Mouse (Mus musculus): ENCODE data around the gene Sh2d1b2. TPM values are rescaled to one million over a fixed set of nuclear protein-coding genes. Genes with fewer than 3 reads are reported as not detected.

The Sh2d1b2 gene
- polyA plus RNA-seq, 1 experiment from 2014 or later = not detected

- Histone ChIP-seq H3K4me2 (peak overlapping the region; percentile 67), H3K27ac (ENCODE audit: low read depth, low read length) (no peak overlapping the region), H3K36me3 (ENCODE audit: control insufficient read depth, insufficient read depth, low read length) (no peaks in the 10 kb centered on the region), H3K9ac (ENCODE audit: low read depth, low read length) (peak overlapping the region; percentile 72), H3K27me3 (replicated peaks; ENCODE audit: control insufficient read depth, insufficient read depth, low read length) (no peaks in the 10 kb centered on the region), H3K4me3 (ENCODE audit: low read depth, low read length) (peak overlapping the region; percentile 69), H3K4me1 (replicated peaks; ENCODE audit: control insufficient read depth, insufficient read depth, low read length) (no peaks in the 10 kb centered on the region), H3K9me3 (ENCODE audit: control insufficient read depth, low read length) (no peaks in the 10 kb centered on the region)
- peak; percentile 10 for ATAC-seq (replicated peaks; ENCODE audit: low FRiP score)
- 28% methylated on average over 30 of the region's 30 CpGs for WGBS
- no peak for DNase-seq (ENCODE audit: low spot score)
Measured at GRCm38 (mm10) chr1:170254893-170255559, 22.5 kb downstream of the Sh2d1b2 start.

GRCm38 (mm10) chr1:170255560-170255910 is 23.0 kb downstream of the Sh2d1b2 start:
- H3K4me3 ChIP-seq (ENCODE audit: low read depth, low read length) = peak overlapping the region; percentile 69
- peak; percentile 94 for ATAC-seq (replicated peaks; ENCODE audit: low FRiP score)
- peak overlapping the region; percentile 72 for H3K9ac ChIP-seq (ENCODE audit: low read depth, low read length)
- H3K36me3 ChIP-seq (ENCODE audit: control insufficient read depth, insufficient read depth, low read length) = no peaks in the 10 kb centered on the region
- peak; percentile 83 for DNase-seq (ENCODE audit: low spot score)
- peak overlapping the region; percentile 67 for H3K4me2 ChIP-seq
- no peaks in the 10 kb centered on the region for H3K27me3 ChIP-seq (replicated peaks; ENCODE audit: control insufficient read depth, insufficient read depth, low read length)
- H3K27ac ChIP-seq (ENCODE audit: low read depth, low read length) = no peak overlapping the region
- H3K4me1 ChIP-seq (replicated peaks; ENCODE audit: control insufficient read depth, insufficient read depth, low read length) = no peaks in the 10 kb centered on the region
- no peaks in the 10 kb centered on the region for H3K9me3 ChIP-seq (ENCODE audit: control insufficient read depth, low read length)
- WGBS = 6% methylated on average over 32 of the region's 32 CpGs

GRCm38 (mm10) chr1:170270281-170270680 is 37.7 kb downstream of the Sh2d1b2 start:
- no peak overlapping the region for H3K4me2 ChIP-seq
- H3K9me3 ChIP-seq (ENCODE audit: control insufficient read depth, low read length) = peaks cover 3% of the 10 kb centered on the region
- DNase-seq (ENCODE audit: low spot score) (no peak), ATAC-seq (replicated peaks; ENCODE audit: low FRiP score) (no peak)
- no peak overlapping the region for H3K9ac ChIP-seq (ENCODE audit: low read depth, low read length)
- no peaks in the 10 kb centered on the region for H3K27me3 ChIP-seq (replicated peaks; ENCODE audit: control insufficient read depth, insufficient read depth, low read length)
- H3K4me3 ChIP-seq (ENCODE audit: low read depth, low read length) = no peak overlapping the region
- no peaks in the 10 kb centered on the region for H3K36me3 ChIP-seq (ENCODE audit: control insufficient read depth, insufficient read depth, low read length)
- no peak overlapping the region for H3K27ac ChIP-seq (ENCODE audit: low read depth, low read length)
- no peaks in the 10 kb centered on the region for H3K4me1 ChIP-seq (replicated peaks; ENCODE audit: control insufficient read depth, insufficient read depth, low read length)
- 75% methylated on average over 6 of the region's 6 CpGs for WGBS

- Histone ChIP-seq H3K9ac (ENCODE audit: low read depth, low read length) (no peak overlapping the region), H3K4me3 (ENCODE audit: low read depth, low read length) (no peak overlapping the region), H3K4me1 (replicated peaks; ENCODE audit: control insufficient read depth, insufficient read depth, low read length) (no peaks in the 10 kb centered on the region), H3K27ac (ENCODE audit: low read depth, low read length) (no peak overlapping the region), H3K4me2 (no peak overlapping the region), H3K27me3 (replicated peaks; ENCODE audit: control insufficient read depth, insufficient read depth, low read length) (no peaks in the 10 kb centered on the region), H3K9me3 (ENCODE audit: control insufficient read depth, low read length) (peaks cover 3% of the 10 kb centered on the region), H3K36me3 (ENCODE audit: control insufficient read depth, insufficient read depth, low read length) (no peaks in the 10 kb centered on the region)
- WGBS = 71% methylated on average over 4 of the region's 4 CpGs
- no peak for ATAC-seq (replicated peaks; ENCODE audit: low FRiP score)
- no peak for DNase-seq (ENCODE audit: low spot score)
Measured at GRCm38 (mm10) chr1:170270696-170271095, 38.1 kb downstream of the Sh2d1b2 start.

- Histone ChIP-seq H3K9me3 (ENCODE audit: control insufficient read depth, low read length) (no peaks in the 10 kb centered on the region), H3K36me3 (ENCODE audit: control insufficient read depth, insufficient read depth, low read length) (no peaks in the 10 kb centered on the region), H3K4me3 (ENCODE audit: low read depth, low read length) (no peak overlapping the region), H3K27ac (ENCODE audit: low read depth, low read length) (no peak overlapping the region), H3K4me2 (no peak overlapping the region), H3K9ac (ENCODE audit: low read depth, low read length) (no peak overlapping the region), H3K4me1 (replicated peaks; ENCODE audit: control insufficient read depth, insufficient read depth, low read length) (no peaks in the 10 kb centered on the region), H3K27me3 (replicated peaks; ENCODE audit: control insufficient read depth, insufficient read depth, low read length) (no peaks in the 10 kb centered on the region)
- DNase-seq (ENCODE audit: low spot score) (no peak), ATAC-seq (replicated peaks; ENCODE audit: low FRiP score) (no peak)
Measured at GRCm38 (mm10) chr1:170273252-170273651, 40.7 kb downstream of the Sh2d1b2 start.

- no peak for DNase-seq (ENCODE audit: low spot score)
- no peak within 1 kb of the TSS for H3K27ac ChIP-seq (ENCODE audit: low read depth, low read length)
- no peaks in the 10 kb centered on the region for H3K4me1 ChIP-seq (replicated peaks; ENCODE audit: control insufficient read depth, insufficient read depth, low read length)
- no peak within 1 kb of the TSS for H3K4me3 ChIP-seq (ENCODE audit: low read depth, low read length)
- 55% methylated on average over 2 of the region's 3 CpGs for WGBS
- H3K9ac ChIP-seq (ENCODE audit: low read depth, low read length) = no peak within 1 kb of the TSS
- no peaks in the 10 kb centered on the region for H3K9me3 ChIP-seq (ENCODE audit: control insufficient read depth, low read length)
- no peaks in the 10 kb centered on the region for H3K36me3 ChIP-seq (ENCODE audit: control insufficient read depth, insufficient read depth, low read length)
- ATAC-seq (replicated peaks; ENCODE audit: low FRiP score) = no peak
- no peaks in the 10 kb centered on the region for H3K27me3 ChIP-seq (replicated peaks; ENCODE audit: control insufficient read depth, insufficient read depth, low read length)
- no peak within 1 kb of the TSS for H3K4me2 ChIP-seq
Measured at GRCm38 (mm10) chr1:170277016-170277415, 44.5 kb downstream of the Sh2d1b2 start, which contains the start of gene Sh2d1b1. TSS of gene Sh2d1b1 (plus strand) at chr1:170277320.

- Histone ChIP-seq H3K4me3 (ENCODE audit: low read depth, low read length) (no peak overlapping the region), H3K27ac (ENCODE audit: low read depth, low read length) (no peak overlapping the region), H3K9ac (ENCODE audit: low read depth, low read length) (no peak overlapping the region), H3K4me2 (no peak overlapping the region), H3K9me3 (ENCODE audit: control insufficient read depth, low read length) (no peaks in the 10 kb centered on the region), H3K27me3 (replicated peaks; ENCODE audit: control insufficient read depth, insufficient read depth, low read length) (no peaks in the 10 kb centered on the region), H3K36me3 (ENCODE audit: control insufficient read depth, insufficient read depth, low read length) (no peaks in the 10 kb centered on the region), H3K4me1 (replicated peaks; ENCODE audit: control insufficient read depth, insufficient read depth, low read length) (no peaks in the 10 kb centered on the region)
- 50% methylated on average over 4 of the region's 4 CpGs for WGBS
- ATAC-seq (replicated peaks; ENCODE audit: low FRiP score) = no peak
- DNase-seq (ENCODE audit: low spot score) = no peak
Measured at GRCm38 (mm10) chr1:170282415-170283129, 50.0 kb downstream of the Sh2d1b2 start.

- no peaks in the 10 kb centered on the region for H3K9me3 ChIP-seq (ENCODE audit: control insufficient read depth, low read length)
- WGBS = 41% methylated on average over 9 of the region's 9 CpGs
- no peaks in the 10 kb centered on the region for H3K4me1 ChIP-seq (replicated peaks; ENCODE audit: control insufficient read depth, insufficient read depth, low read length)
- no peak overlapping the region for H3K4me2 ChIP-seq
- no peak overlapping the region for H3K27ac ChIP-seq (ENCODE audit: low read depth, low read length)
- H3K27me3 ChIP-seq (replicated peaks; ENCODE audit: control insufficient read depth, insufficient read depth, low read length) = no peaks in the 10 kb centered on the region
- ATAC-seq (replicated peaks; ENCODE audit: low FRiP score) = no peak
- no peak for DNase-seq (ENCODE audit: low spot score)
- H3K4me3 ChIP-seq (ENCODE audit: low read depth, low read length) = no peak overlapping the region
- no peak overlapping the region for H3K9ac ChIP-seq (ENCODE audit: low read depth, low read length)
- no peaks in the 10 kb centered on the region for H3K36me3 ChIP-seq (ENCODE audit: control insufficient read depth, insufficient read depth, low read length)
Measured at GRCm38 (mm10) chr1:170292239-170292951, 59.8 kb downstream of the Sh2d1b2 start.

Data from liver, embryonic 11.5 days (tissue).